Mouse (Mus musculus) liver, adult 2 months (tissue): ENCODE data around the gene Sec11a.

Experiments used
- CTCF ChIP-seq: fragments of 200-500 bp; IDR thresholded peaks from 2 replicates; pipeline ENCODE4 v1.5.1; 2011; ENCODE audit warnings: low read depth, low read length, control low read depth
- POLR2A ChIP-seq: fragments of 200-500 bp; IDR thresholded peaks from 2 replicates; pipeline ENCODE4 v1.6.1; 2011; ENCODE audit warnings: low read length, control low read depth; ENCODE audit not compliant: insufficient read depth; ENCODE audit errors: extremely low read depth

GRCm38 (mm10) chr7:80855316-80855715 is 92.3 kb downstream of the Sec11a start:
- TF ChIP-seq CTCF (no peak), POLR2A (no peak)
